Mouse (Mus musculus) embryo, embryonic 11.5 days (tissue): ENCODE results near the gene Slco3a1.
A peak's percentile ranks its signal among the peaks of the same experiment; 100 is the strongest.

Source experiments
- DNase-seq: peaks from one replicate; pipeline ENCODE4 v3.0.0-alpha.2; 2012; ENCODE audit warnings: low read depth, low spot score

Gene Slco3a1

DNA sequence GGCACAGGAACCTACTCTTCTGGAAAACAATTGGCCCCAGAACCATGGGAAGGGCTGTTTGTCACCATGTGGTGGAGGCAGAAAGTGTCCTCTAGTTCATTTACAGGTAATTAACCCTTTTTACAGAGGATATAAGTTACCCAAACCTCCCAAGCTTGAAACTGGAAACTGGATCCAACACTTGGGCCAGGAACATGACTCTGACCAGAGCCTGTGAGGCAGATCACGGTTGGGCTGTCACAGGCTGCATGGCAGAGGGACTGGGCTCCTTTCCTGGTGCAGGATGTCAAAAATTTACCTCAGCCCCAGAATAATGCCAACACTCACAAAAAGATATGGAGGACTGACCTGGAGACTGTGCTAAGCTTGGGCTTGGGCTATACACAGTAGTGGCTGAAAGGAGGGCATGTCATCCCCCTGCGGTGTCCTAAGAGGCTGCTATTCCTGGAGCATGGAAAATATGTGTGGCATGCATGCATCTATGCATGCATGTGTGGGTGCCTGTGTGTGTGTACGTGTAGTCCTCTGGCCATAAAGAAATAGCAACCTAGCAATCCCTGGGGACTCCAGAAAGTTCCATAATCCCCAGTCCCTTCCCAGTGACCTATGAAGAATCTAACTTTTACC is 171.4 kb downstream of the Slco3a1 start:
- DNase-seq: no peak

DNA sequence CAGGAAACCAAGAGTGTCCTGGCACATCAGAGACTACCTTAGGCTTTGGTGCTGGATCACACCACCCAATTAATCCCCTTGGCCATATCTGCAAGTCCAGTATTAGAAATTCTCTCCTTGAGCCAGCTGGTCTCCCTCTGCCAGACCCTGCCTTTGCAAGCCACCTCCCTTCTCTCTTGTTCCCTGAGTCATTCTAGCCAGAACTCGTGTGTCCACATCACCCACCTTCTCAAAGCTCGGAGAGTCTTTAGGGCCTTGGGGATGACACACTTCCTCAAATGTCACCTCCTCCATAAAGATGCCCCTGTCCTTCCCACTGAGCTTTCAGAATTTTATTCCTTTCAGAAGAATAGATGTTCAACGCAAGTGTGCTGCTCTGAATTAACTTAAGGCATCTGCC is 172.3 kb downstream of the Slco3a1 start:
- DNase-seq: no peak

DNA sequence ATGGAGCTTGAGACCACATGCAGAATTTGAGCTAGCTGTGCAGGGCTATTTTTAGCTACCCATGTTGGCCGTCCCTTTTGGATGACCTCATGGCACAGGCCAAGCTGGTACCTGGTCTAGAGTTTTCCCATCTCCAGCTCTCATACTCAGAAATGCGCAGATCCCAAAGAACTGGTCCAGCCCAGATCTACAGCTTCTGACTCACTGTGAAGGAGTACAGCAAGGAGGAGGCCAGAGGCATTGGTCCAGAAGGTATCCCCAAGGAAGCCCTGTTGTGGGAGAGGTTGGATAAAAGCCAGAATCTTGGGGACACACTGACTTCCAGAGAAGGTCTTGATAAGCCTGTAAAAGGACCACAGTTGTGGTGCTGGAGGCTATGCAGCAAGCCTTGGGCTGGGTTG is 172.7 kb downstream of the Slco3a1 start:
- DNase-seq: no peak

DNA sequence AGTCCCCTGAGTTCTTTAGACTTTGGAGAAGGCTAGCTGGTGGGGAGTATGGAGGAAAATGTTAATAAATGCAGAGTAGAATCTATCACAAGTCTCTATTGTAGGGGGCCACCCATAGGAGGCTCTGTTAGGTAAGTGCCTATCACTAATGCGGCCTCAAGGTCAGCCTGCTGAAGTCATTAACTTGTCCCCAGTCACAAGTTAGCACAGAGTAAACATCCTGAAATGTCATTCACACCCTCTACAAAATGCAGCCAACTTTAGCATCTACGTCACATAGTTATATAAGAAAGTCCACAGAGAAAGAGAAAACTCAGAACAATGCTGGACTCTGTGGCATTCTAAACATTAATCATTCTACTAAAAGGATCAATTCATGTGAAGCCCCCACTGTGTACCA is 173.5 kb downstream of the Slco3a1 start:
- no peak for DNase-seq

DNA sequence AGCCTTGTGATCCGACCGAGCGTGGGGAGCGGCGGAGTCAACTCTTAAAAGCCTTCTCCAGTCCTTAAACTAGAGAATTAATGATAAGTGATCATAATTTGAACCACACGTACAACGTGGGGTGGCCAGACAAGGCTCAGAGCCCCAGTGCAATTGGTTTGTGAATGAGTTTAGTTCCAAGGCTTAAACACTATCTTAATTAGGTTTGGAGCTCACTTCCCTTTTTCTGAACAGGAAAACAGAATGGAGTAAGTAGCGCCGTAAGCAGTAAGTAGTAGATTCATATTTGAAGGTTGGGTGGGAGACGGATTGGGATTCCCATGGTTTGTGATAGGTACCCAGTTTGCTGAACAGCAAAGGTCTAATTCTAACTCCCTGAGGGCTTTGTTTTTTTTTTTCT is 176.7 kb downstream of the Slco3a1 start:
- DNase-seq: no peak

DNA sequence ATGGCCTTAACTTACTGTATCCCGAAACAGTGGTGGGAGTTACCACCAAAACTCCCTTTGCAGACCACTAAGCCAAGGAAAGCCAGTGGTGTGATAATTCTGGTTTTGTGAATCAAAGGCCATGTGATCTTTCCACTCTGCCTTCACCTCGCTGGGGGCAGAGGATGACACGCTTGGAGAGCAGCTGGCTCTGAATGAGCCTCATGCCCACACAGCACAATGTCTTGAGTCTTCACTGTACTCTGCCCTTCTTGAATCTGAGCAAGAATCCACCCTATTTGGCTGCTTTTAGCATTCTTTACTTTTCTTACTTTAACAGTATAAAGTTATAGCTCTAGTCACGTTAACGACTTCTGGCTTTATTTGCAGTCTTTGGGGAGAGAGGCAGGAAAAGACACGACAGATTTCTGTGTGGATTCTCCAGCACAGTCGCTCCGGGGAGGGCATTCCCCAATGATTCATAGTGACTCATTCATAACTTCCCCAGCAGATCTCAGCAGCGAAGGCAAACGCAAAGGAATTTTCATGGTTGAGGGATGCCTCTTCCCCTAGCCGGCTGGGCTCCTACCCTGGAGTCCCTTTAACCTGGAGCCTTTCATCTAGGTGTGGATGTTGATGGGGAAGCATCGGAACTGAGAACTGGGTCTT is 178.1 kb downstream of the Slco3a1 start:
- no peak for DNase-seq

DNA sequence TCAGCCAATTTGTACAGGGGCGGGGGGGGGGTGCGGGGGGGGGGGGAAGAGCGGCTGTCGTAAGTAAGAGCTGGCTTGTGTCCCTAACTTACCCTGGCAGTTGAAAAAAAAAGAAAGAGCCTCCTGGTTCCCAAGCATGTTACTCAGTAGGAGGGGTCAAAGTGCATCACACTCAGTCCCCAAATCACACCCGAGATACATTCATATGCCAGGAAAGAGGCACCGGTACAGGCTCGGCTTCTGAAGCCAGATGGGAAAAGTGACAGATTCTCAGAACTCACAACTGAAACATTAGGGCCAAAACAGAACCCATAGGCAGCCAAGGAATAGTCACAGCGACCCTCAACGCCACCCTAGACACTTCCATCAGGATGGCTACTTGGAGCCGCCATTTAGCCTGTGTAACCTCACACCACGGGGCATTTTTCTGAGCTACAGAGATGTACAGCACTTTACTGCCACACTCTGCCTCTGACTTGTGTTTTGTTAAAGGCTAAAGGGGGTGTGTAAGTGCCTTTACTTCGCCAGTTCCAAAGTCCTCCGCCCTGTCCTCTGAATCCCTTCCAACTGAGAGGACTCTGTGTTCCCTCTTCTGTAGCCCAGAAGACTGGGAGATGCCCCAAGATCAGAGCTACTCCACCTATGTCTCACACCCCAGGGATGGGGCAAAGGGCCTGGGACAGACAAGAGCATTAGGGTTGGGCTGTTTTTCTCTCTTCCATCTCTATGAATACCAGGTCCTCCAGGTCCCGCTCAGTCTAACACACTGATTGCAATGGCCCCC is 179.2 kb downstream of the Slco3a1 start:
- no peak for DNase-seq

DNA sequence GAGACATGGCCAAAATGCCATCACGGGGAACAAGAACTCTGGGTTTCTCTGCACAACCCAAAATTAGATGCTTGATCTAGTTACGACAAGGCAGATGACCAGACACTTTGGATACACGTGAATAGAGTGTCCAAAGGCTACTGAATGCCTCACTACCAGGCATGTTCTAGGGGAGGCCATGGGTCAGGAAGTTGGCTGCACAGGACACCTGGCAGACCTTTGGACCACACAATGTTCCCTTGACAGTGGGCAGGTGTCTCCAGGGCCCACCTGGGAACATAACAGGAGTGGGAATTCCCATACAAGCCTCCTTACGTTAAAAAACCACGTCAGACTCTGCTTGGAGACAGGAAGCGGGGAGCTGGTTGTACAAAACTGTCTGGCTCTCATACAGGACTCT is 181.5 kb downstream of the Slco3a1 start:
- no peak for DNase-seq

DNA sequence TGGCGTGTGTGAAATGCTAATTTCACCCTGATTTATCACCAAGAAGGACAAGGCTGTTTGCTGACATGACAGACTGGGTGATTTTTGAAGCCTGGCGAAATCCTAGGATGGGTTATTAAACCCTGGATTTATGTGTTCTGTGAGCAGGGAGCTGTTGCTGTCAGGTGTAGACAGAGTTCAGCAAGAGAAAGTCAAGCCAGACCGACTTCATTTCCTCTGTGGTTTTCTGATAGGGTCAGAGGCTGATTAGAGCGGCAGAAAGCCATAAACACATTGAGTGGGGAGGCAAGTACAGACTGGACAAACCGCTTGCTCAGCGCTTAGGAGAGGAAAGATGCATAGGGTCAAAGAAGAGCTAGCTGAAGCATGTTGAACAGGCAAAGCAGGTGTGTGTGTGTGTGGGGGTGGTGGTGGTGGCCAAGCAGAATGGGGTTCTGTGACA is 182.4 kb downstream of the Slco3a1 start:
- DNase-seq: no peak

DNA sequence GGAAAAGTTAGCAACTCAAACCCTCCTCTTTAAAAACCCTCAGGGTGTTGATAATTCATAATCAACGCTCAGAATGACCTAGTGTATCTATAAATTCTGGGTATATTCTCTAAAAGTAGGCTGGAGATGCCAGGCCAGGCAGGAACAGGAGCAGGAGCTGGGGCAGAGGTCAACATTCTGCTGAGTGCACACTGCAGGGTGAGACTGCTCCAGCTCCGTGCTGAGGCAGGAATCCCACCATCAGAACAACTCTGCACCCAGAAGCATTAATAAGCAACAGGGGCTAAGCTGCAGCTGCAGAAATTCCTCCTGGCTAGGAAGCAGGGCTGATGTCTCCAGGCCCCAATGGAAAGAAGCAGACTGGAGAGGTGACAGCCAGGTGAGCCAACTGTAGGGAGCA is 182.9 kb downstream of the Slco3a1 start:
- DNase-seq: no peak

DNA sequence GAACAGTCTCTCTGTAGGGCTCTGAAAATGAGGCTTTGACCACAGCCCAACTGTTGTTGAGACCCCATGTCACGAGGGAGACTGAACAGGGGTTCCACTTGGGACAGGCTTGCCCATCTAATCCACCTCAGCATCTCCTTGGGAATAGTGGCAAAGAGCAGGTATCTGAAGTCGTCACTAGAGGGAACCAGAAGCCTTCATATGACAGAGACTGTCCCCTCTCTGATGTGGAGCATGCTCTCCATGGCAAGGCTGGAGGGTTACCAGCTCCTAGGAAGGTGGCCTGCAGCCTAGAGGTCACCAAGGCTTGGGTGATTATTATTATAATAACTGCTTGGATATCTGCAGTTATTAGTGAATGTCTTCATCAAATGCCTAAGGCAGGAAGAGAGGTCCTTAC is 183.4 kb downstream of the Slco3a1 start:
- no peak for DNase-seq

DNA sequence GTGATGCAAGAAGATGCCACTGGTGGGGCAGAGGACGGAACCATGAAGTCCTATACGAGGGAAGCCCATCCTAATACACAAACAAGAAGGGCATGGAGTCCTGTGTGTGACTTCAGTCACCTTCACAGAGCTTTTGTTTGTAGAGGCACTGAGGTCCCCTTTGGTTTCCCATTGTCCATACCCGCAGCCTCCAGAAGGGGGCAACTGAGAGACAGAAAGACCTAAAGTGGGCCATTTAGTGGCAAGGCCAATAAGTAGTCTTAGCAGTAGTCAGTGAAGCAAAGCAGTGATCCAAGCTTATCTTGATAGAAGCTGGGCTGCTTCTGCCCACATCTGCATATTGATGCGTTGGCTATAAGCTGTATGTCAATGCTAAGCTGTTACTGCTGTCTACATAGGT is 184.9 kb downstream of the Slco3a1 start:
- no peak for DNase-seq

DNA sequence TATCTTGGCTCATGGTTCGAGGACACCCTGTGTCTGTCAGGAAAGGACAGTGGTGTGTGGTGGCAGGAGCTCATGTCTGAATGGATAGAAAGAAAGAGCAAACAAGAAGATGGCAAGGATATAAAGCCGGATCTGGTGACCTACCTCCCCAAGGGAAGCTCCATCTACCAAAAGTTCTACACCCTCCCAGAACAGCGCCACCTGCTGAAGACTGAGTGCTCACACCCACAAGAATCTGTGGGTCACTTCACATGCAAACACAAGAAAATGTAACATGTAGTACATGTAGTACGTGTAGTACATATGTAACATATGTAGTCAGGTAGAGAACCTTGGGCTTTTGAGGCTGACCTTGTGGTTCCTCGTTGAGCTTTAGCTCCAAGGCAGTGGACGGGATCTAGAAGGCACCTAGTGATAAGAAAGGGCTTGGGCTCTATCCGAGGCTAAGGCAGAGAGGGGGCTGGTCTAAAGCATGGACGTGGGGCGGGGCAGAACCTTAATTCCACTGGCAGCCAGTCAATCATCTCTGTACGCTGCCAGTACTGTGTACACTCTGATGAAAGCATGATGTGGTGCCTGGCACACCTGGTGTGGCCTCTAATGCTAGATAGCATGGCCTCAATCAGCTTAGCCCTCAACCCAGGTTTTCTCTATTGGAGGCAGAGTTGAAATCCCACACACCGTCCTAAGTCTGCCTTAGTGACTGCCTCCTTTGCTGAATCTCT is 186.2 kb downstream of the Slco3a1 start:
- DNase-seq: no peak

DNA sequence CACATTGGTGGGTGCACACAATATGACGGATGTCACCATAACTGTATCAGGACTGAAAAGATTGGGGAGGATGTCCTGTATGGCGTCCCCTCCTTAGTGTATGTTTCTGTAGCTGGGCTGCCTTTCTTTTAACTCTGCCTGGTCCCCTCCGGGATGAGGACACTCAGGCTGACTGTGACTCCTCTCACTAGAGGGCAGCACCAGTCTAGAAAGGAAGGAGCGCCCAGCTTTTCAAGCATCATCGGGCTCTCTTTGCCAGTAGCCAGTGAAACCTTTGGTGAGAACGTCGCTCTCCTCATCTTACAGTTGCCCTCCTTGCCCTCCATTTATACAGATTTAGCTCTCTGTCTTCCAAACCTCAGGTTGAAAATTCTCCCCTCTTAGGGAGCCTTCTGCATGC is 187.2 kb downstream of the Slco3a1 start:
- DNase-seq: peak; percentile 48

DNA sequence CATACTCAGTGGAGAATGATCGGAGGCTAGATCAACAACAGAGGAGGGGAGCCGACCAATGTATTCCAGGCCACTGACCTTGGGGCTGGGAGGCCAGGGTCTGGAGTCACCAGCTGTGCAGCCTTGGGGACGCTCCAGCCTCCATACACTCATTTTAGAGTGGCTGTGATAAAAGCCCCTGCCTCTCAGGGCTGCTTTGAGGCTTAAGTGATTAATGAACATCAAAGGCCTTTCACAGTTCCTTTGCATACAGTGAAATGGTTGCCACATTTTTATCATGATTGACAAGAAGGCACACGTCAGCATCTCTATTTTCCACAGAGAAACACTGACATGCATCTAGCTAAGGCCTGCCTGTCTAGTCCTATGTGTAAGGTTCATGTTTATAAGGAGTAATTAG is 189.0 kb downstream of the Slco3a1 start:
- no peak for DNase-seq

DNA sequence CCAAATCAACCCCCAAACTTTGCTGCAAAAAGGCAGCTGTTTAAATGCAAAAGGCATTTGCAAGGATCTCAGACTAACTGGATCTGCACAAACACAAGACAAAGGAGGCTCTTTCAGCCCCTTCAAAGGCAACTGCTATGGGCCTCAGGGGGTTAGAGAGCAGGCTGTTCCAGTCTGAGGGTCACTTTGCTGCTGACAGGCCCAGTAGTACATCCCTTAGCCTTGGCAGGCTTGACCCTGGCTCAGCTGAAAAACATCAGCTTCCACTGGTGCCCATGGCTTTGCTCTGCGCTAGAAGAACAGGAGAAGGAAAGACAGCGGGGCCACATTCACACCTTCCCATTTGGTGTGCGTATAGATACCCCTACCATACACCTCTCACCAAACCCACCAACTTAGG is 189.6 kb downstream of the Slco3a1 start:
- no peak for DNase-seq

DNA sequence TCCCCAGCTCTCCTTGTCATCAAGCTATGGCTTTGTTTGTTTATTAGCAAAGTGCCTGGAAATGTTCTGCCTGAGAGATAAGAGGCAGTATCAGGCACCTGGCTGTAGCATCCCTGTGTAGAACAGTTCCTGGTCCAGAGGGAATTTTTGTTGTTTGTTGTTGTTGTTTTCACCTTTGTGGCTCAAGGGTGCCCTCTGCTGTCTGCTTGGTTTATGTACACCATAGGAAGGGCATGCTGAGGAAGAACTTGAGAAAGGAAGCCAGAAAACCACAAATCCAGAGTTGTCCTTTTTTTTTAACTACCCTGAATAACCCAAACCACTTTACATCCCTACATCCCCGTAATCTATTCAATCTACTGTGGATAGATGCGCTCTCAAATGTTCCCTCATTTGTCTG is 191.1 kb downstream of the Slco3a1 start:
- DNase-seq: no peak

DNA sequence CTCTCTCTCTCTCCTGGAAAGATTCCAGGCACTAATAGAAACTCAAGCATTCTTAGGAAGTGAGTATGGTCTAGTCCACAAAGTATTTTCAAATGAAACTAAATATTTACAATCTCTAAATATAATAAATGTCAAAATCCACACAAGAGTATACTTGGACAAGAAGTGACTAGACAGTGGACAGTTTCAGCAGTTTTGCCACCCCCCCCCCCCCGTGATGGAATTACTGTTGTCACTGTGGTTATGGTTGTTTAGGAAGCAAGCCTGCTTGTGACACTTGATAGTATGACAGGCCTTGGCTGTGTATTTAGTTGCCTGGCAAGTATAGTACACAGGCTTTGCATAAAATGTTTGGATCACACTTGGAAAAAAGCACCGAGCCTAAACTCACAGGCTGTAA is 192.9 kb downstream of the Slco3a1 start:
- DNase-seq: no peak

DNA sequence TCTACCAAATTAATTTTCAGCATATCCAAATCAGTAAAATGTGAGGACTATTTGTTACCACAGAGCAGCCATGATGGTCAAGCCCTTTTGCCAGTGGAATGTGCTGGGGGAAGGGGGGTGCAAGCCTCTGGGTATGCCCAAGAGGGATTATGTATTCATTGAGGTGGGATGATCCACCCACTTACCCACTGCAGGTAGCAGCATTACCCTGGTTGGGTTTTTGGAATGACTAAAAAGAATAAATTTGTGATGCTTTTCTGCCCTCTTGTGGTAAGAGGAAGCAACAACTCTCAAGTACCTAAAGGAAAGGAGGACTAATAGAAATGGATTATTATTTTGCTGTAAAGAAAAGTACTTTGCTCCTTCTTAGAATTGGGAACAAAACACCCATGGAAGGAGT is 197.6 kb downstream of the Slco3a1 start:
- DNase-seq: no peak

DNA sequence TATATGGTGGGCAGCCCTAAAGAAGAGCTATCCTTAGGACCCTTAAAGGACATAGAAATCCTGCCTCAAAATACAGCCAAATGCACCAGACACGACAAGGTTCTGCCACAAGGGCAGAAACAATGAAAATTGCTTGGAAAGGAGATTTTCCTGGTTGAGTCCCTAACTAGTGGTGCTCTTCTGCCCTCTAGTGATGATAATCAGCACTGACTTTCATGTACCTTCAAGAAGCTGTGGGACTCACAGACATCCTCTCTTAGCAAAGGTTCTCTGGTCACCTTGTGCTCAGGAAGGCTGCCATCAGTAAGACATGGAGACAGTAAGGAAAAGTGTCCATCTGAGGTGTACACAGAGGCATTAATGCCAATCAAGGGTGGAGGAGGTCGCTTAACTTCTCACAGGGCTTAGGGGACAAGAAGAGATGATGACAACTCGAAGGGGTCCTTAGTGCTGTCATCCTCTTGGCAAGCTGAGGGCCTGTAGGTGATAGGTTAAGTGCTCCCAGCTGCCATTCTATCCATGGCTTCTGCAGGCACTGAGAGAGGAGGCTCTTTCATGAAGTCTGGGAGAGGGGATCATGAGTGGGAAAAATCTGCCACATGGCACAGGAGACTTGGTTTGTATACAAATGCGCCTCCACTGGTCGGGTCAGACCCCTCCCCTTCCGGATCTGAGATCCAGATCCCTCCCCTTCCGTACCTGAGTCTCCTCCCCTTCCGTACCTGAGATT is 199.9 kb downstream of the Slco3a1 start:
- peak; percentile 80 for DNase-seq

DNA sequence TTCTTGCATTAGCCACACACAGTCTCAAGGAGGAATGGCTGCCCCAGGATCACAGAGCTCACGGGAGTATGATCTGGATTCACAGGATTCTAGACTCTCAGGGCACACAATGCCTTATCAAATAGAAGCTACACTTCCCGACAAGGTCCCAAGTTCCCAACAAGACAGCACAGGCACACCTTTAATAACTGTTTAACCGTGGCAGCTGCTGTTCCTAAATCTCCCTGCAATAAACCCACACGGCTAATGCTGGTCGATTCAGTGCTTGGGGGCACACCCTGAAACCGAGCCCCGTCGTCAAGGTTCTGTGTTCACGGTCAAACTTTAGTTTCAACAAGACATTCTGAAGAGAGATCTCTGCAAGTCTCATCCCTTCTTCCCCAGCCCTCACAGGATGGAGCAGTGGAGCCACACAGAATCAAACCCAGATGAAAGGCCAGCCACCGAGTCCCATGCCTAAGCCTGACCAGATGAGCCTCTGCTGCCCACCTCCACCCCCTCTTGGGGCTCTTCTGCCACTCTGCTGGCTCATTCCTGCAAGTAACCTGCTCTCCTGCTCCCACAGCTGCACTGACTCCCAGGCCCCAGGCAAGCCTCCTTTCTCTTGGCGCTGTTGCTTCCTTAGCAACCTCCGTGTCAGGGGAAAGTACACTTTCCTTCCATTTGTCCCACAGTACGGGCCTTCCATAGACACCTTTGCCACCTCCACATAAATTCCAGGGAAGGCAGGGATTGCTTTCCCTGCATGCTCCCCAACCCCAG is 200.7 kb downstream of the Slco3a1 start:
- DNase-seq: no peak
